Mouse (Mus musculus) thymus, postnatal 10 days (tissue): ENCODE measurements around the gene Clptm1.
A peak's percentile ranks its signal among the peaks of the same experiment; 100 is the strongest.

Experiments used
- DNase-seq, 2 experiments: peaks; one replicate each; pipeline ENCODE4 v3.0.0; 2021; ENCODE audit warnings: low spot score in 2 of 2

The Clptm1 gene

GRCm38 (mm10) chr7:19664955-19665841 lies at the start of gene Clptm1:
Gene Clptm1, minus strand, starts transcription at chr7:19665033.
- peak; percentile 95 to 97 for DNase-seq

- DNase-seq: no peak
Observed at GRCm38 (mm10) chr7:19713598-19713997, 48.8 kb upstream of the Clptm1 start.

- peak in 1 of 2 experiments; percentile 46 for DNase-seq
Observed at GRCm38 (mm10) chr7:19713196-19713595, 48.4 kb upstream of the Clptm1 start.

GRCm38 (mm10) chr7:19712414-19712813 lies 47.6 kb upstream of the Clptm1 start:
- no peak for DNase-seq

- no peak for DNase-seq
Observed at GRCm38 (mm10) chr7:19710650-19711049, 45.8 kb upstream of the Clptm1 start.

GRCm38 (mm10) chr7:19705271-19705670 lies 40.4 kb upstream of the Clptm1 start:
- no peak for DNase-seq

GRCm38 (mm10) chr7:19704475-19704874 lies 39.6 kb upstream of the Clptm1 start:
- no peak for DNase-seq

GRCm38 (mm10) chr7:19702859-19703555 lies 38.2 kb upstream of the Clptm1 start:
- DNase-seq: no peak

GRCm38 (mm10) chr7:19701069-19701761 lies 36.4 kb upstream of the Clptm1 start:
- DNase-seq: peak; percentile 51 to 52

GRCm38 (mm10) chr7:19700299-19701068 lies 35.7 kb upstream of the Clptm1 start:
- peak in 1 of 2 experiments; percentile 15 for DNase-seq

- no peak for DNase-seq
Observed at GRCm38 (mm10) chr7:19699827-19700148, 35.0 kb upstream of the Clptm1 start.

- peak; percentile 22 to 28 for DNase-seq
Observed at GRCm38 (mm10) chr7:19698907-19699826, 34.3 kb upstream of the Clptm1 start, which contains the start of gene Apoe. Gene Apoe, minus strand, starts transcription at chr7:19699188.

GRCm38 (mm10) chr7:19697949-19698906 lies 33.4 kb upstream of the Clptm1 start:
- DNase-seq: no peak

GRCm38 (mm10) chr7:19696336-19696873 lies 31.6 kb upstream of the Clptm1 start:
- DNase-seq: no peak

GRCm38 (mm10) chr7:19695881-19696280 lies 31.0 kb upstream of the Clptm1 start:
- DNase-seq: no peak

GRCm38 (mm10) chr7:19695213-19695594 lies 30.4 kb upstream of the Clptm1 start:
- DNase-seq: no peak

- DNase-seq: no peak
Observed at GRCm38 (mm10) chr7:19694336-19695212, 29.7 kb upstream of the Clptm1 start.

- no peak for DNase-seq
Observed at GRCm38 (mm10) chr7:19693421-19693820, 28.6 kb upstream of the Clptm1 start.
